Mouse (Mus musculus) CD4-positive, CD25-positive, alpha-beta regulatory T cell, adult 4 months (primary cell): Measurements from ENCODE around the gene Mfsd9. TPM values are rescaled to one million over a fixed set of nuclear protein-coding genes. Genes with fewer than 3 reads are reported as not detected.

Experiments
- polyA plus RNA-seq, 2 experiments: library from polyadenylated mRNA; unstranded; fragments of 100-300 nt; shearing (Covaris generic); gene quantifications; one replicate each; pipeline ENCODE4 v1.2.1; 2017

The Mfsd9 gene
- polyA plus RNA-seq, 2 experiments from 2014 or later: 2.1 to 2.3 TPM

Other genes starting within 250 kb of the Mfsd9 start
- not detected for gene Slc9a4, start 210.6 kb downstream of the Mfsd9 start, polyA plus RNA-seq
- not detected for gene Slc9a2, start 110.1 kb downstream of the Mfsd9 start, polyA plus RNA-seq
- gene Tmem182, start 14.9 kb upstream of the Mfsd9 start, polyA plus RNA-seq: not detected